Mouse (Mus musculus) lung, adult 2 months (tissue): Measurements from ENCODE around the gene Pnpo. TPM values are rescaled to one million over a fixed set of nuclear protein-coding genes. Genes with fewer than 3 reads are reported as not detected.
A peak's percentile ranks its signal among the peaks of the same experiment; 100 is the strongest.

Experiments used
- DNase-seq: peaks from one replicate; pipeline ENCODE4 v3.0.0; 2022
- H3K4me1 ChIP-seq: fragments of 200-500 bp; 2 replicates; pipeline ENCODE4 v1.6.1; 2011; ENCODE audit warnings: low read length; ENCODE audit not compliant: control insufficient read depth, insufficient read depth
- H3K4me3 ChIP-seq: fragments of 200-500 bp; replicated peaks from 2 replicates; pipeline ENCODE3; 2011; ENCODE audit warnings: low read depth, mild to moderate bottlenecking, control low read depth, low read length; ENCODE audit errors: extremely low read depth
- CTCF ChIP-seq: fragments of 200-500 bp; IDR thresholded peaks from 2 replicates; pipeline ENCODE4 v1.5.1; 2011; ENCODE audit warnings: mild to moderate bottlenecking, low read length, control low read depth; ENCODE audit not compliant: insufficient read depth
- POLR2A ChIP-seq: fragments of 200-500 bp; IDR thresholded peaks from 2 replicates; pipeline ENCODE4 v1.6.1; 2011; ENCODE audit warnings: low read depth, mild to moderate bottlenecking, control low read depth, low read length, borderline replicate concordance; ENCODE audit errors: extremely low read depth
- WGBS: fragments of 180-500 bp; shearing (Covaris S2); methylation state at CpG from one replicate; pipeline ENCODE4 v1.1.7; 2018; 5-methylcytosine and 5-hydroxymethylcytosine counted together
- polyA plus RNA-seq: library from polyadenylated mRNA; depleted of rRNA; stranded (reverse); fragments of >200 nt; gene quantifications from 2 replicates; pipeline ENCODE4 v1.2.3, GENCODE M21; 2012

Pnpo gene
- polyA plus RNA-seq, 1 experiment = 24.0 TPM

GRCm38 (mm10) chr11:96929096-96929765 is 14.6 kb downstream of the Pnpo start:
- no peaks in the 10 kb centered on the region for H3K4me1 ChIP-seq
- WGBS = 21% methylated on average over 13 of the region's 13 CpGs
- peak; percentile 97; the same call in 1 of the 2 replicates for TF ChIP-seq POLR2A
- TF ChIP-seq CTCF = no peak
- H3K4me3 ChIP-seq = peak overlapping the region; percentile 65
- DNase-seq = peak; percentile 80

DNA sequence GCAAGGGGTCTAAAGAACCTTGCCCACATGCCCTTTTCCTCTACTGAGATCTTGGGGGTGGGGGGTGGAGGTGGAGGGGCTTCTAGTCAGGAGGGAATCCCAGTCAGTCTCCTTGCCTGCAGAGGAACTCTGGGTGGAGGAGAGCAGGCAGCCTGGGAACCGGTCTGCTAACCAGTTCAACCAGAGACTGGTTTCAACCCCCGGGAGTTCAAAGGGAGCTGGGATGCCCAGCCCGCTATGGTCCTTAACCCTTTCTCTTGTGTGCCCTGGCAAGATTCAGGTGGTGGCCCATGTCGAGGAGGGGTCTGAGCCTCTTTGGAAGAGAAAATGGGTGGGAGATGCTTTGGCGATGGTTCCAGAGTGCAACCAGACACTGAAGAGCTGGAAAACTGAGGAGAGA is 15.1 kb downstream of the Pnpo start:
- no peak for DNase-seq
- Histone ChIP-seq H3K4me3 (peak overlapping the region; percentile 58), H3K4me1 (no peaks in the 10 kb centered on the region)
- TF ChIP-seq POLR2A (no peak), CTCF (no peak)
- WGBS = 8% methylated on average over 5 of the region's 5 CpGs

DNA sequence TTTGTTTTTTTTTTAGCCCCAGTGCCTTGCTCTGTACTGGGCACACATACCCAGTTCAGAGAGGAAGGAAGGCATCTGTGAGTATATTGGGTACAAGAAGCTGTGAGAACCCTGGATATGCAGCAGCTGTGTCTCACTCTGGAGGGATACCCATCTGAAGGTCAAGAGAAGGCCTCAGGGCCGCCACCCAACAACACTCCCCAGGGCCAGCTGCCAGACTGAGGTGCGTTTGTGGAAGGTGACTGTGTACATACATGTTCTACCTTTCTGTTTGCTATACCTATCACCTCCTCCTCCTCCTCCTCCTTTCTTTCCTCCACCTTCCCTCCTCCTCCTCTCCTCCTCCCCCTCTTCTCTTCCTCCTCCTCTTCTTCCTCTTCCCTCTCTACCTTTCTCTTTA is 15.7 kb downstream of the Pnpo start, which contains the start of gene Prr15l:
TSS of gene Prr15l (plus strand) at position 17 of the 400 bp plus-strand sequence.
- TF ChIP-seq CTCF (no peak), POLR2A (no peak)
- no peak for DNase-seq
- Histone ChIP-seq H3K4me1 (no peaks in the 10 kb centered on the region), H3K4me3 (peak within 1 kb of the TSS; percentile 58)
- WGBS = 55% methylated on average over 2 of the region's 2 CpGs

DNA sequence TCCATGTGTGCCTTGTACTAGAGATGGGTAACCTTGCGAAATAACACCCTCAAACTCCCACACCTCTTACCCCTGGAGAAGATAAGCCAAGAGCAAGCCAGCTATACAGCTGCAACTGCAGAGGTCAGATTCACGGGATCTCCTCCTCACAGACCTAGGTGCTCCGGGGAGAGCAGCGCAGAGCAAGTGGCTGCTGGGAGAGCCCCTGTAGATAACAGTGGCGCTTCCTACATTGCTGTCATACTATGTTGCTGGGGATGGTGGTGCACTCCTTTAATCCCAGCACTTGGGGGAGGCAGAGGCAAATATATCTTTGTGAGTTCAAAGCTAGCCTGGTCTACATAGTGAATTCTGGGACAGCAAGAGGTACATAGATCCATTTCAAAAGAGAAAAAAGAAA is 17.2 kb downstream of the Pnpo start:
- Histone ChIP-seq H3K4me1 (no peaks in the 10 kb centered on the region), H3K4me3 (no peak overlapping the region)
- WGBS = 82% methylated on average over 5 of the region's 5 CpGs
- TF ChIP-seq POLR2A (no peak), CTCF (no peak)
- no peak for DNase-seq

- no peak overlapping the region for H3K4me3 ChIP-seq
- H3K4me1 ChIP-seq = no peaks in the 10 kb centered on the region
- WGBS = 80% methylated on average over 12 of the region's 12 CpGs
- TF ChIP-seq CTCF = no peak
- TF ChIP-seq POLR2A = no peak
- DNase-seq = no peak
Observed at GRCm38 (mm10) chr11:96925469-96926148, 18.2 kb downstream of the Pnpo start.

GRCm38 (mm10) chr11:96924861-96925260 is 18.9 kb downstream of the Pnpo start:
- TF ChIP-seq POLR2A (no peak), CTCF (no peak)
- Histone ChIP-seq H3K4me1 (no peaks in the 10 kb centered on the region), H3K4me3 (no peak overlapping the region)
- WGBS = 67% methylated on average over 11 of the region's 11 CpGs
- no peak for DNase-seq

DNA sequence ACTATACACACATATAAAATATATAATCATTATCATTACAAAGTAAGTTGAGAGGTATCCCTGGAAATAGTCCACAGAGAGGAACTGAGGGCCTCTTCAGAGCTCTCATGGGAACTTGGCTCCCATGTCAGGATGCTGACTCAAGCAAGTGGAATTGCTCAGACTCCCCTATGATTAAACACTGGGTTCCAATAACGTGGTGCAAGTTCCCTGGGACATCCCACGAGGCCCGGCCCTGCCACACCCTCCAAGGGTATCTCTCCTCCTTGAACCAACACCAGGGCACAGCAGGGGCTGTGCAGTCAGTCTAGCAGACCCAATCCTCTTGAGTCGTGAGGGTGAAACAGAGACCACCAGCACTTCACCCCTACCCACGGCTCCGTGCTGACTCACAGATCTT is 24.8 kb downstream of the Pnpo start:
- 43% methylated on average over 6 of the region's 6 CpGs for WGBS
- peaks cover 5% of the 10 kb centered on the region; the same call in 1 of the 2 replicates for H3K4me1 ChIP-seq
- TF ChIP-seq CTCF (no peak), POLR2A (no peak)
- no peak for DNase-seq
- H3K4me3 ChIP-seq = no peak overlapping the region

GRCm38 (mm10) chr11:96917415-96917814 is 26.4 kb downstream of the Pnpo start:
- no peak for TF ChIP-seq CTCF
- no peak for TF ChIP-seq POLR2A
- 86% methylated on average over 6 of the region's 6 CpGs for WGBS
- Histone ChIP-seq H3K4me1 (peaks cover 5% of the 10 kb centered on the region; the same call in 1 of the 2 replicates), H3K4me3 (no peak overlapping the region)
- DNase-seq = no peak

DNA sequence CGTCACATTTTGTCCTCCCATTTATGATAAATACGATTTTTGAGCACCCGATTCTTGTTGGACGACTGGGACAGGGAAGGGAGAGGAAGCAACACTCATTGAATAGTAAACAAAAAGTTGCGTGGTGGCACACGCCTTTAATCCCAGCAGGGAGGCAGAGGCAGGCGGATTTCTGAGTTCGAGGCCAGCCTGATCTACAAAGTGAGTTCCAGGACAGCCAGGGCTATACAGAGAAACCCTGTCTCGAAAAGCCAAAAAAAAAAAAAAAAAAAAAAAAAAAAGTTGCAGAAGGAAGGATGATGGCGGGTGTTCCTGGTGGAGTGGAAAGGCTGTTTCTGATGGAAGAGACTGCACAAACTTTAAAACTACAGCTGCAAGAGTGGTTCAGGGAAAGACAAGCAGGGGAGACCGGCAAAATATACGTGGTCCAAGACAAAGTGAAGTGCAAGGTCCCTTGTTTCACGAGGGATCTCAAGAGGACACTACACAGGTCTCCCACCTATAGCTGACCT is 26.8 kb downstream of the Pnpo start:
- Histone ChIP-seq H3K4me3 (peak overlapping the region; percentile 30), H3K4me1 (peaks cover 5% of the 10 kb centered on the region; the same call in 1 of the 2 replicates)
- 21% methylated on average over 13 of the region's 13 CpGs for WGBS
- TF ChIP-seq CTCF = no peak
- no peak for TF ChIP-seq POLR2A
- peak; percentile 52 for DNase-seq
